Mouse (Mus musculus): ENCODE data around the gene Znrf2. TPM values are rescaled to one million over a fixed set of nuclear protein-coding genes. Genes with fewer than 3 reads are reported as not detected.

The Znrf2 gene
- polyA plus RNA-seq (2016; fragmentation: Nextera tagmentation; extraction: Ambion mirVana), result 2.0 TPM in 2 replicates

DNA sequence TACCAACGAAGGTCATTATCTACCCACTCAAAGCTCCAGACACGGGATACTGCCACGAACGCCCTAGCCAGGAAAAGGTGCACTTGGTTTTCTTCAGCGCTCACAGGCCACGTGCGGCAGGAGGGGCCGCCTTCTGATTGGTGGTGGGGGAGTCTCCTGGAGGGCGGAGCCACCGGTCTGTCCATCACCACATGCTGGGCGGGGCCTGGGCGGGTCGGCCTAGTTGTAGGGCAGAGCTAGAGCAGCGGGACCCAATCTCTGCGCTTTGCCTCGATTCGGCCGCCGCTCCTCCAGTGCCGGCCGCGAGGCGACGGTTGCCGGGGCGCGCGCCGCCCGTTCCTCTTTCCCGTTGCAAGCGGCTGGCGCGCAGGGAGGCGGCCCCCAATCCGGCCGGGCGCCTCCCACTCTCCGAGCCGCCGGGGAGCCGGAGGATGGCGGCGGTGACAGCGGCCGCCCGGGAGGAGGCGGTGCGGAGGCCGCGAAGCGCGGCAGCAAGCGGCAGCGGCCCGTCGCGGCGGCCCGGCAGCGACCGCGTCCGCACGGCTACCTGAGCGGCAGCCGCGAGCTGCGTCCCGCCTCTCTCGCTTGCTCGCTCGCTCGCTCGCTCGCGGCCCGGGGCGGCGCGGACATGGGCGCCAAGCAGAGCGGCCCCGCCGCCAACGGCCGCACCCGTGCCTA, at the start of gene Znrf2:
TSS of gene Znrf2 (plus strand) at position 529 of the 678 bp plus-strand sequence.
- Histone ChIP-seq H3K4me1 (replicated peaks) (peaks cover 34% of the 10 kb centered on the region), H3K27me3 (ENCODE audit: insufficient read depth, poor library complexity, severe bottlenecking) (peaks cover 8% of the 10 kb centered on the region; the same call in 1 of the 2 replicates), H3K36me3 (no peaks in the 10 kb centered on the region), H3K4me3 (peak within 1 kb of the TSS; percentile 80), H3K9me3 (no peaks in the 10 kb centered on the region), H3K27ac (peak within 1 kb of the TSS; percentile 93)
- peak; percentile 98 for DNase-seq (ENCODE audit: low spot score)
- under 1% methylated on average over 88 of the region's 88 CpGs for WGBS

DNA sequence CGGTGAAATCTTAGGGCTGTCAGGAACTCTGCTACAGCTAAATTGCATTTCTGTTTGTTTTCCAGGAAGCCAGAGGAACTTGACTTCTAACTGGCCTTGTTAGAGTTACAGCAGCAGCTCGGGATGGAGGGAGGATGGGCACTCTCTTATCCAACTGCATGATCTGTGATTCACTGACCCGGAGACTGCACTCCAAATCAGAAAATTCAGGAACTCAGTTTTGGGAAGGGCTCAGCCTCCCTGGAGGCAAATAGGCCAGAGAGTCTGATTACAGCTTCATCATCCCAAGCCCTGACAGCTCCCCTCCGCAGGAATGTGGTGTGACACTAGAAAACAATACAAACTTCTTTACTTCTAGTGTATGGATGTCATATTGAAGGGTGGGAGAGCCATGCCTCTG, 49.0 kb upstream of the Znrf2 start:
- Histone ChIP-seq H3K4me3 (no peak overlapping the region), H3K9me3 (no peaks in the 10 kb centered on the region), H3K27me3 (ENCODE audit: insufficient read depth, poor library complexity, severe bottlenecking) (peaks cover 7% of the 10 kb centered on the region; the same call in 1 of the 2 replicates), H3K27ac (no peak overlapping the region), H3K4me1 (replicated peaks) (peaks cover 14% of the 10 kb centered on the region), H3K36me3 (no peaks in the 10 kb centered on the region)
- no peak for DNase-seq (ENCODE audit: low spot score)
- 46% methylated on average over 4 of the region's 4 CpGs for whole genome bisulfite sequencing

DNA sequence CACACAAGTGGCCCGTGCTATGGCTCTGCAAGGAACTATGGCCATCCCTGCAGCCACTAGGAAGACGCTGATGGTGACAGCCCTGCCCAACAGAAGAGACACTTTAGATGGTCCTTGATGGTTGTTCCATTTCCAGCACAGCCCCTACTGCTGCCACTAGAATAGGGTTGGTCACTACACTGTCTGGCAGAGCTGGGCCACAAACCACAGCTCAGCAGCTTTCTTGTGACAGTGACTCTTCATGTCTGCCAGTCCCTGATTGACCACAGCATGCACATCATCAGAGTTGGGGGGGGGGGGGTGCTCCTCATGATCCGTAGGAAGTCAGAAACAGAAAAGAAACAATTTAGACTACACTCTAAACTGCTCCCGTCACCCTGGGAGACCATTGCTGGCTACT, 46.0 kb upstream of the Znrf2 start:
- no peak for DNase-seq (ENCODE audit: low spot score)
- no peak overlapping the region for H3K4me3 ChIP-seq
- H3K9me3 ChIP-seq, result no peaks in the 10 kb centered on the region
- H3K4me1 ChIP-seq (replicated peaks), result peaks cover 13% of the 10 kb centered on the region
- WGBS, result 82% methylated on average over 4 of the region's 4 CpGs
- no peak overlapping the region for H3K27ac ChIP-seq
- H3K27me3 ChIP-seq (ENCODE audit: insufficient read depth, poor library complexity, severe bottlenecking), result no peaks in the 10 kb centered on the region
- no peaks in the 10 kb centered on the region for H3K36me3 ChIP-seq

DNA sequence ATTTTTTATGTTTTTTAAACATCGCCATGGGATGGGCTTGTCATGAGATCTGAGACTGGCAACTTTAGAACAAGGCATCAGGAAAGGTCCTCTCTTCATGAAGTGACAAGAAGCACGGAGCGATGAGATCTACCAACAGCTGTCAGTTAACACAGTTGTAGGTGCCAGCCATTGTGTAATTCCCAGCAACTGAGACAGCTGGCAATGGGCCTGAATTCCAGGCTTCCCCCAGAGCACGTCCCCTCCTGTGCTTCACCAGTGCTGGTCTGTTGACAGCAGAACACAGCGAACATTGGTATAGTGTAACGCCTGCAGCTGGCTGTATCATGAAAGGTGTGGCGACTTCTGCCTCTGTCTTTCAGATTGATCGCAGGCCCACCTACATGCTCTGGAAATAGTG, 45.5 kb upstream of the Znrf2 start:
- DNase-seq (ENCODE audit: low spot score), result no peak
- H3K27ac ChIP-seq, result no peak overlapping the region
- WGBS, result 77% methylated on average over 8 of the region's 8 CpGs
- no peaks in the 10 kb centered on the region for H3K9me3 ChIP-seq
- H3K4me3 ChIP-seq, result no peak overlapping the region
- H3K4me1 ChIP-seq (replicated peaks), result peaks cover 13% of the 10 kb centered on the region
- no peaks in the 10 kb centered on the region for H3K27me3 ChIP-seq (ENCODE audit: insufficient read depth, poor library complexity, severe bottlenecking)
- no peaks in the 10 kb centered on the region for H3K36me3 ChIP-seq

DNA sequence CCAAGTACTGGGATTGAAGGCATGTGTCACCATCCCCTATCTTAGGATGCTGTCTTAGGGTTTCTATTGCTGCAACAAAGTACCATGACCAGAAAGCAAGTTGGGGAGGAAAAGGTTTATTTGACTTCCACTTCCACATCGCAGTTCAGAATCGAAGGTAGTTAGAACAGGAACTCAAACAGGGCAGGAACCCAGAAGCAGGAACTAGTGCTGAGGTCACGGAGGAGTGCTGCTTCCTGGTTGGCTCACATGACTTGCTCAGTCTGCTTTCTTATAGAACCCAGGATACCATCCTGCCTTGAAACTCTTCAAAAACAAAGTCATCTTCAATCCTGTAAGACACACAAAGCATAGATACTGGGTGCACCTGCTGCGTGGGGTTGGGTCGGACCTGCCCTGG, 44.6 kb upstream of the Znrf2 start:
- no peaks in the 10 kb centered on the region for H3K36me3 ChIP-seq
- no peak for DNase-seq (ENCODE audit: low spot score)
- H3K4me1 ChIP-seq (replicated peaks), result peaks cover 13% of the 10 kb centered on the region
- H3K27me3 ChIP-seq (ENCODE audit: insufficient read depth, poor library complexity, severe bottlenecking), result no peaks in the 10 kb centered on the region
- H3K4me3 ChIP-seq, result no peak overlapping the region
- H3K27ac ChIP-seq, result no peak overlapping the region
- 93% methylated on average over 5 of the region's 5 CpGs for WGBS
- no peaks in the 10 kb centered on the region for H3K9me3 ChIP-seq

DNA sequence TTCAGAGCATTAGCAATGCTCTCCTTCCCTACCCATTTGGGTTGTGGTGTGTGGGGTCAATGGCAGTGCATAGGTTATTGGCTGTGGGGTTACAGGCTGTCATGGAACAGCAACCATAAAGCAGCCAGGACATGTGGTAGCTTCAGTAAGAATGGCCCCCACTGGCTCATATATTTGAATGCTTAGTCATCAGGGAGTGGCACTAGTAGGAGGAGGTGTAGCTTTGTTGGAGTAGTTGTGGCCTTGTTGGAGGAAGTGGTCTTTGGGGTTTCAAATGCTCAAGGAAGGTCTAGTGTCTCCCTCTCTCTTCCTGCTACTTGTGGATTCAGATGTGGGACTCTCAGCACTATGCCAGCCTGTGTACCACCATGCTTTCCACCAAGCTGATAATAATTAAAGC, 41.0 kb upstream of the Znrf2 start:
- no peak overlapping the region for H3K4me3 ChIP-seq
- no peak overlapping the region for H3K27ac ChIP-seq
- DNase-seq (ENCODE audit: low spot score), result no peak
- H3K9me3 ChIP-seq, result no peaks in the 10 kb centered on the region
- no peaks in the 10 kb centered on the region for H3K36me3 ChIP-seq
- H3K4me1 ChIP-seq (replicated peaks), result no peaks in the 10 kb centered on the region; the same call in 1 of the 2 replicates
- no peaks in the 10 kb centered on the region for H3K27me3 ChIP-seq (ENCODE audit: insufficient read depth, poor library complexity, severe bottlenecking)

DNA sequence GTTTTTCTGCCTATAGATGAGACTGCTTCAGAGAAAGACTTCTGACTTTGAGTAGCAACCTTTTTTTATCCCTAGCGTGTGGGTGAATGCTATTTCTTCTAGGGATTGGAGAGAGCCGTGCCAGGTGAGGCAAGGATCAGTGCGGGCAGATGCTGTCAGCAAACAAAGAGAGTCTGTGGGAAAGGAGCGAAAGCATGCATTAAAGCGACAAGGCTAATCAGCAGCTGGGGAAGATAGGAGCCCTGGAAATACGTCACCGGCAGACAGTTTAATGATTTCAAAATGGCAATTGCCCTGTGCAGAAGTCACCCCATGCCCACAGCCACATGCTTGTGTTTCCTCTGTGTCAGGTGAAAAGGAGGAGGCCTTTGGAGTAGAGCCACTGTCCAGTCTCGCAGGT, 39.1 kb upstream of the Znrf2 start:
- H3K9me3 ChIP-seq, result no peaks in the 10 kb centered on the region
- no peak overlapping the region for H3K4me3 ChIP-seq
- H3K27me3 ChIP-seq (ENCODE audit: insufficient read depth, poor library complexity, severe bottlenecking), result no peaks in the 10 kb centered on the region
- H3K36me3 ChIP-seq, result no peaks in the 10 kb centered on the region
- 65% methylated on average over 8 of the region's 8 CpGs for WGBS
- H3K4me1 ChIP-seq (replicated peaks), result peaks cover 9% of the 10 kb centered on the region
- no peak overlapping the region for H3K27ac ChIP-seq
- no peak for DNase-seq (ENCODE audit: low spot score)

DNA sequence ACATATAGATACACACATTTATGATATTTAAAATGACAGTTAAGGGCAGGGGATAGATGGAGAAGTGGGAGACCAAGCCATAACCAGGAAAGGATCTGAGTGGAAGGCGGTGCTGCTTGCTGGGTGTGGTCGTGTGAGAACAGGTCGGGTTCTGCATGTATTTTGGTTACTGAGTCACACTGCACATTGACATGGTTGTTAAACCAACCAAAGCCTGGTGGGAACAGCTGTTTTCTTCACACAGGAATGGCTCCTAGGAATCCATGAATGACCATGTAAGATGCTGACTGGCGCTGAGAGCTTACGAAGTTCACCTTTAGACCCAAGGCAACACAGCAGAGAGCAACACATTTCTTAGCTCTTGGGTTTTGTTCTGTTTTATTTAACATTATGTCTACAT, 36.7 kb upstream of the Znrf2 start:
- H3K27me3 ChIP-seq (ENCODE audit: insufficient read depth, poor library complexity, severe bottlenecking), result no peaks in the 10 kb centered on the region
- no peak overlapping the region for H3K27ac ChIP-seq
- no peak overlapping the region for H3K4me3 ChIP-seq
- WGBS, result 84% methylated on average over 5 of the region's 5 CpGs
- no peaks in the 10 kb centered on the region for H3K36me3 ChIP-seq
- H3K9me3 ChIP-seq, result no peaks in the 10 kb centered on the region
- peaks cover 14% of the 10 kb centered on the region for H3K4me1 ChIP-seq (replicated peaks)
- DNase-seq (ENCODE audit: low spot score), result no peak

DNA sequence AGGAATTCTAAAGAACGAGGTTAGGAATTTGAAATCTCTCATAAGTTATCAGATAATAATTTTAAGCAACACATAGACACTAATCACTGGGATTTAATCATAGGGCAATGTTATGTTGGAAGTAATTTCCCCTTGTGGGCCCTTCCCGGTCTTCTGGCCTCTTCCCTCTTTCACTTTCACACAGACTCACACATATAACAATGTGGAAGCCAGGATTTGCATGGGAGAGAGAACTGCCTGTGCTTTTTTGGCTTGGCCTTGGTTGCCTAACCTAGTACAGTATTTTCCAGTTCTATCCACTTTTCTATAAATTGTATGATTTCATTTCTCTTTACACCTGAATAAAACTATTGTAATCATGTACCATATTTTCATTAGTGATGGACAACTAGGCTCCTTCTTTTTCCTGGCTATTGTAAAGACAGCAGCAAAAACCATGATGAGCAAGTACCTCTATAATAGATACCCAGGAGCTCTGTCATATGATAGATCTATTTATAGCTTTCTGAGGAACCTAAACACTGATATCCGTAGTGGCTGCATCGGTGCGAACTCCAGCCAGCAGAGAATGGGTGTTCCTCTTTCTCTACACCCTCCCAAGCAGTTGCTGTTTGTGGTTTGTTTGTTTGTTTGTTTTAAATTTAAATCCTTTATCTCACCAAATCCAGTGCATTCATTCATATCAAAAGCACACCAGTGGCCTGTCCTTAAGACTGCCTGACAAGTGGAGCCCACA, 36.0 kb upstream of the Znrf2 start:
- peaks cover 19% of the 10 kb centered on the region for H3K4me1 ChIP-seq (replicated peaks)
- H3K36me3 ChIP-seq, result no peaks in the 10 kb centered on the region
- DNase-seq (ENCODE audit: low spot score), result no peak
- 91% methylated on average over 5 of the region's 5 CpGs for WGBS
- no peaks in the 10 kb centered on the region for H3K9me3 ChIP-seq
- no peaks in the 10 kb centered on the region for H3K27me3 ChIP-seq (ENCODE audit: insufficient read depth, poor library complexity, severe bottlenecking)
- H3K4me3 ChIP-seq, result no peak overlapping the region
- no peak overlapping the region for H3K27ac ChIP-seq

DNA sequence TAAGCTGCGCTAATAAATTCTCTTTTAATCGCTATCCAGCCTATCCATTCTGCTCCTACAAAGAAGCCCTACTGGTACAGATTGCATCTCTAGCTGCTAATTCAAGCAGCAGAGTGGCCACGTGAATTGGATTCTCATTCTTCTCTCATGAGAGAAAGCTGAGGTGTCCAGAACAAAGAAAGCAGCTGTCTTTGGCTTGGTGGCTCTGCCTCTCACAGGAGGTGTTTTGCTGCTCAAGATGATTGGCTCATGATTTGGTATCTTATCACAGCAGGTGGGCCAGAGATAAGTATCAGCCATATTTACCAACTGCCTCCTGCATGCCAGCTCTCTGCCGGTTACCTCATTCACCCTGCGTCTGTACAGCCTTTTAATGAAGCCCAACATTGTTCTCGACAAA, 34.8 kb upstream of the Znrf2 start:
- no peak overlapping the region for H3K4me3 ChIP-seq
- 63% methylated on average over 6 of the region's 6 CpGs for WGBS
- H3K27ac ChIP-seq, result 0 out of 2 replicates have a peak overlapping the region, but pooled peaks have one; percentile 35
- DNase-seq (ENCODE audit: low spot score), result no peak
- no peaks in the 10 kb centered on the region for H3K9me3 ChIP-seq
- no peaks in the 10 kb centered on the region for H3K36me3 ChIP-seq
- H3K4me1 ChIP-seq (replicated peaks), result peaks cover 20% of the 10 kb centered on the region
- no peaks in the 10 kb centered on the region for H3K27me3 ChIP-seq (ENCODE audit: insufficient read depth, poor library complexity, severe bottlenecking)

DNA sequence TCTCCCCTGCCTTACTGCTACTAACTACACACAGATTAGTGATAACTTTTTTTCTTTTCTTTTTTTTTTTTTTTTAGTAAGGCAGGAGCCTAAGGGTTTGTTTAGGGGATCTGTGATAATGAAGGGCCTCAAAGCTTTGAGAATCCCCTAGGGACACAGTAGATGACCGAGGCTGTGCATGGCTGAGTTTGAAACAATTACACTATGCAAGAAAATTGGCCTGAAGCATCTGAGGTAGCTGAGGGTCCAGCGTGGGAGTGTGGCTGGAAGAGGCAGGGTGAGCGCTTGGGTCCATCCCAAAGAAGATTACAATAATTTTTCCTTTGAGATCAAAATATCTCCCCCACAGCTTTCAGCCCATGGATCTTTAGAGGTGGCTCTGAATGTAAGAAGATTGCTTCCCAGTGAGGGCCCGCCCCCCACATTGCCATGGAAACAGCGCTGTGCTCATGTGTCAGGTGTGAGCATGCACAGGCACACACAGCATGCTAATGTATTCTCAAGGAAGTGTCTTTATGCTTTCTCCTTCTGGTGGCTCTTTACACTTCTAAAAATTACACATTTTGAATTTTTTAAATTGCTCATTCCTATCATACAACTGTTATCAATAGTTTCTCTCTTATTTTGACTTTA, 31.5 kb upstream of the Znrf2 start:
- Histone ChIP-seq H3K27me3 (ENCODE audit: insufficient read depth, poor library complexity, severe bottlenecking) (no peaks in the 10 kb centered on the region), H3K27ac (peak overlapping the region; percentile 50; the same call in 1 of the 2 replicates), H3K4me1 (replicated peaks) (peaks cover 28% of the 10 kb centered on the region), H3K9me3 (no peaks in the 10 kb centered on the region), H3K36me3 (no peaks in the 10 kb centered on the region), H3K4me3 (no peak overlapping the region)
- peak; percentile 22 for DNase-seq (ENCODE audit: low spot score)
- WGBS, result 46% methylated on average over 5 of the region's 5 CpGs

DNA sequence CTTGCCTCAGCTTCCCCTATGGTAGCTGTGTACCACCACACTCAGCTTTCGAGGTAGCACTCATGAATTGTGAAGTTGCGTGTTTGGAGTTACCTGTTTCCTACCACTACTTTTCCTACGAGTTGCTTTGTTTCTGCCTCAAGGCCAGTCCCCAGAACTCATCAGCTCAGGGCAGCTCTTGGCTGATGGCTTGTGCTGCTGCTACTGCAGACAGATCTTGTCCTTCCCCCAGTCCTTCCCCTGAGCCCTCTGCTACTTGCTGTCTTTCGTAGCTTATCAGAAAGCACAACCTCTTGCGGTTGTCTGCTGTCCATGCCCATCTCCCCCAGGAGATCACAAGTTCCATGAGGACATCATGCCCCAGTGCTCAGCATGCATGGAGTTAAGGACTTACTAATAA, 29.9 kb upstream of the Znrf2 start:
- WGBS, result 87% methylated on average over 5 of the region's 5 CpGs
- Histone ChIP-seq H3K27ac (no peak overlapping the region), H3K4me1 (replicated peaks) (peaks cover 23% of the 10 kb centered on the region), H3K27me3 (ENCODE audit: insufficient read depth, poor library complexity, severe bottlenecking) (no peaks in the 10 kb centered on the region), H3K36me3 (no peaks in the 10 kb centered on the region), H3K9me3 (no peaks in the 10 kb centered on the region), H3K4me3 (no peak overlapping the region)
- no peak for DNase-seq (ENCODE audit: low spot score)

DNA sequence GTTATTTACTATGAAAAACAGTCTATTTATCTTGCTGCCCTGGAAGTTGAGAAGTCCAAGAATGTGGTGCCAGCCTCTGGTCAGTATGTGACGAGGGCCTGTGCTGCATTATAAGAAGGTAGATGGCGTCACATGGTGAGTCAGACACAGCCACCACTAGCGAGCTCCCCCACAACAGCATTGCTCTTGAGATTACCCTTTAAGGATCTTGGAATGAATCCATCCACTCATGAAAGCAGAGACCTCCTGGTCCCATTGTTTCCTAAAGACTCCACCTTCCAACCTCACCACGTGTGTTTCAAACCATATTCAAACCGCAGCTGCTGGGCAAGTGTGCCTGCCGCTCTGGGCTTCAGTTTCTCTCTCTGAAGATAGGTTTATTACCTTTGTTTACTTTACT, 28.2 kb upstream of the Znrf2 start:
- 77% methylated on average over 6 of the region's 6 CpGs for WGBS
- H3K27ac ChIP-seq, result no peak overlapping the region
- no peaks in the 10 kb centered on the region for H3K27me3 ChIP-seq (ENCODE audit: insufficient read depth, poor library complexity, severe bottlenecking)
- no peaks in the 10 kb centered on the region for H3K36me3 ChIP-seq
- DNase-seq (ENCODE audit: low spot score), result no peak
- no peaks in the 10 kb centered on the region for H3K9me3 ChIP-seq
- H3K4me1 ChIP-seq (replicated peaks), result peaks cover 19% of the 10 kb centered on the region
- no peak overlapping the region for H3K4me3 ChIP-seq

Data from hindbrain, embryonic 10.5 days (tissue).